Mouse (Mus musculus): ENCODE results near the gene Ehbp1l1.

The Ehbp1l1 gene

GRCm38 (mm10) chr19:5725767-5726515, at the start of gene Ehbp1l1:
Ehbp1l1 (minus strand) TSS chr19:5726317.
- DNase-seq = no peak

DNA sequence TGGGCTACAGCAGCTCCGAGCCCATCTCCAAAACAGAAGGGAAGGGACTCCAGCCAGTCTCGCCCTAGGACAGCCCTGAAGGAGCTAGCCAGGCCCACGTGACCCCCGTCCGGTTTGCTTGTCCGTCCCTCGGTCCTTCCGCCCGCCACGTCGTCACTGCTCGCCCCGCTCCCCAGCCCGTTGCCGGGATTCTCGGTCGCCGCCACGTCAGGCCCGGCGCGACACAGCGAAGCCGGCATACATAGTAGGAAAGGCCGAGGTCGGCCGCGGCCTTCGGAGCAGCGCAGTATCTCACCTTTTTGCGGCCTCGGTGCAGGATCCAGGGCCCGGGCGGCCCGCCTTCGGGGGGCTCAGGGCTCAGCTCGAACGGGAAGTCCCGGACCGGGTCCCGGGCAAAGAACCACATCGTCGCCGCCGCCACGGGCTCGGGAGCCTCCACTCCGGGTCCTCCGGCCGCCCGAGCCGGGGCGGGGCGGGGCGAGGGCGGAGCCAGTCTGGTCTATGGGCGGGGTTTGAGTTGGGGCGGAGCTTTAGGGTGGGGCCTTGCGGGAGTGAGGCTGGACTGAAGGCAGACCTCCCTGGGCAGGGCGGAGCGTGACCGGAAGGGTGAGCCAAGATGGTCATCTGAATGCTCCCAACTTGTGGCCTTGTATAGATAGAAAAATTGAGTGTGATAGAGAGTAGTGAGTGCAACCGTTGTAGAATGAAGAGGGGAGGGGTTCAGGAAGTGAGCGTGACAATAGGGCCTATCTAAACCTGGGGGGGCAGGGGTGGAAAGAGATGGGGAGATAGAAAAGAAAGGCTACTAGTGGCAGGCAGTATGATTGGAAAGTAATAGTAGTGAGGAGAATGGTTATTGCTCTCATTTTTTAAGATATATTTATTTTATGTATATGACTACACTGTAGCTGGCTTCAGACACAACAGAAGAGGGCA, 45.1 kb upstream of the Ehbp1l1 start, which contains the start of gene Scyl1:
Scyl1 (minus strand) TSS at position 495 of the 936 bp plus-strand sequence.
- peak; percentile 95 for DNase-seq

DNA sequence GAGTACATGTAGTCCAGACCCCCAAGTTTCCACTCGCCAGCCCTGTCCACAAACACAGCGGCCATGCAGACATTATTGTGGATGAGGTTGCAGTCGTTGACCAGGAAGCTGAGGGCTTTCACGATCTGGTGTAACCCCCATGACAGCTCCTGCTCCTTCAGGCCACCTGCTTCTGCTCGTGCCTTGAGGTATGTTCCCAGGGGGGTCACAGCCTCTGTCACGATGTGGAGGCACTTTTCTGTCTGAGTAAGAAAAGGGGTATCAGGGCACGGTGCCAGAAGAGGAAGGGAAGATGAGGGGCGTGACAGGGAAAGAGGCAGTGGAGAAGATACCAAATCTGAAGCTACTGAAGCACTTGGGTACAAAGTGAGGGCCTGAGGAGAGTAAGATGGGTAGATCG, 44.2 kb upstream of the Ehbp1l1 start:
- DNase-seq = peak; percentile 64

DNA sequence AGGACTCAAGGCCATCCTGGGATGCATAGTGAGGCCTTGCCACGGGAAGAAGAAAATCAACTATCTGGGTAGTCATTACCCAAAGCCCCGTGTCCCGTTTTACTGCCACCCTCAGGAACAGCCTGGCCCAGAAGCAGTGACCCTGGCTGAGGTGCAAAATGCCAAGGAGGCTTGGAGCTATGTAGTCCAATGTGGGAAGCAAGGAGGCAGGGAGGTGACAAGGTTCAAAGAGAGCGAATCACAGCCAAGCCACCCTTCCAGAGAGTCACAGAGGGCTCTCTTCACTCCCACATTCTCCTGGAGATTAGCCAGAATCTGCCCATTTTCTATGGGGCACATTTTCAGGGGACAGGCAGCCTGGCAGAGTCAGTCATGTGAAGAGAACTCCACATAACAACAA, 41.2 kb upstream of the Ehbp1l1 start:
- no peak for DNase-seq

DNA sequence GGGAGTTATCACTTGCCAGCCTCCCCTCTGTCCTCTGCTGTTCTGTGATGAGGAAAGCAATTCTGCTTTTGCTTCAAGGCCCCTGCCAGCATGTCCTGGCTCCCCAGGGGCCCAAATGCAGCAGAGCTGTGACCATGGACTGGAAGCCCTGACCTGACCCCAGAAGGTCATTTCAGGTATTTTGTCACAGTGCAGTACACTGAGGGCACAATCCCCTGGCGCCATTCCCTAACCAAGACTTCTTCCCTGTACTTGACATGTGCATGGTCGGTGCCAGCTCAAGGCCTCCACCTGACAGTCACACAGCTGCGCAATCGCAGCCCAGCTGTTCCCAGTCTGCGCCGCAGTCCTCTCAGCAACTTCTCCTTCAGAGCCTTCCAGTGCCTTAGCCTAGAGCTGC, 37.0 kb upstream of the Ehbp1l1 start:
- no peak for DNase-seq

- peak; percentile 41 for DNase-seq
These were observed 32.8 kb upstream of the Ehbp1l1 start for GRCm38 (mm10) chr19:5758878-5759403.

GRCm38 (mm10) chr19:5756991-5757636, 31.0 kb upstream of the Ehbp1l1 start:
- DNase-seq = peak; percentile 26

DNA sequence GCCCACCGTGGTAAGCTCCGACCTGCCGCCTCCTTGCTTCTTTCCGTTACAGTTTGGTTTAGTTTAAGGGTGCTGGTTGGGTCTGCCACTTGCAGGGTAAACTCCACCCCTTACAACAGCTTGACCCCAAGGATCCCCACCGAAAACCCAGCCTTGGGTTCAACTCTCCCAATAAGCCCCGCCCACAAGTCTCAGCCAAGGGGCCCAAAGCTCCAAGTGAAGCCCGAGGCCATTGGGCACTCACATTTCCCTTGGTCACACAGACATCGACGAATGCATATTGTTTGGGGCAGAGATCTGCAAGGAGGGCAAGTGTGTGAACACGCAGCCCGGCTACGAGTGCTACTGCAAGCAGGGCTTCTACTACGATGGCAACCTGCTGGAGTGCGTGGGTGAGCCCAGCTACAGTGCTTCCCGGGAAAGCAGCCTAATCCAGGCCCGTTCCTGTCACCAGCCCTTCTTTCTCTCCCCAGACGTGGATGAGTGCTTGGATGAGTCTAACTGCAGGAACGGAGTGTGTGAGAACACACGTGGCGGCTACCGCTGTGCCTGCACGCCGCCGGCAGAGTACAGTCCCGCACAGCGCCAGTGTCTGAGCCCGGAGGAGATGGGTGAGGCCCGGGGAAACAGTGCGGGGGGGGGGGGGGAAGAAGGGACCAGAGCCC, 30.3 kb upstream of the Ehbp1l1 start:
- DNase-seq = peak; percentile 35

DNA sequence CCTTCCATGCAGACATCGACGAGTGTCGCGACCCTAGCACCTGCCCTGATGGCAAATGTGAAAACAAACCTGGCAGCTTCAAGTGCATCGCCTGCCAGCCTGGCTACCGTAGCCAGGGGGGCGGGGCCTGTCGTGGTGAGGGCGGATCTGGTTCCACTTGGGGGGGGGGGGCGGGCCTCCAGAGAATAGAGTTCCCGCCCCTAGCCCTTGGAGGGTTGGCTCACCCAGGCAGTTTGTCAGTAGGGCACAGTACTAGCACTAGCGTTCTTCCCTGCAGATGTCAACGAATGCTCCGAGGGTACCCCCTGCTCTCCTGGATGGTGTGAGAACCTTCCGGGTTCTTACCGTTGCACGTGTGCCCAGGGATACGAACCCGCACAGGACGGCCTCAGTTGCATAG, 25.6 kb upstream of the Ehbp1l1 start:
- no peak for DNase-seq

GRCm38 (mm10) chr19:5750951-5751350, 24.8 kb upstream of the Ehbp1l1 start:
- no peak for DNase-seq

- DNase-seq = no peak
These were observed 23.4 kb upstream of the Ehbp1l1 start for GRCm38 (mm10) chr19:5749476-5749875.

DNA sequence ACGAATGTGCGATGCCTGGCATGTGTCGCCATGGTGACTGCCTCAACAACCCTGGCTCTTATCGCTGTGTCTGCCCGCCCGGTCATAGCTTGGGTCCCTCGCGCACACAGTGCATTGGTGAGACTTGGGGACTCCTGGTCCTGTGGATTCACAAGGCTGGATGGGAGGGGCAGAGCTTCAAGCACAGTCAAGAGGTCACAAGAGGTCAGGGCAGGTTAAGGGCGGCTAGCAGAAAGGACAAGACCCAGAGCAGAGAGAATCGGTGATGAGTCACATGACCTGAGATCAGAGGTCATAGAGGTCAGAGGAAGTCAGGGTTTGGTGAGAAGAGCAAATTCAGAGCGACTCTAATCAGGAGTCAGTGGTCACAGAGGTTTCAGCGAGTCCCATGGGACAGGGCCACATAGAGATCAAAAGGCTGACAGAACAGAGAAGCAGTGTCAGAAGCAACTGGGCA, 20.8 kb upstream of the Ehbp1l1 start:
- no peak for DNase-seq

DNA sequence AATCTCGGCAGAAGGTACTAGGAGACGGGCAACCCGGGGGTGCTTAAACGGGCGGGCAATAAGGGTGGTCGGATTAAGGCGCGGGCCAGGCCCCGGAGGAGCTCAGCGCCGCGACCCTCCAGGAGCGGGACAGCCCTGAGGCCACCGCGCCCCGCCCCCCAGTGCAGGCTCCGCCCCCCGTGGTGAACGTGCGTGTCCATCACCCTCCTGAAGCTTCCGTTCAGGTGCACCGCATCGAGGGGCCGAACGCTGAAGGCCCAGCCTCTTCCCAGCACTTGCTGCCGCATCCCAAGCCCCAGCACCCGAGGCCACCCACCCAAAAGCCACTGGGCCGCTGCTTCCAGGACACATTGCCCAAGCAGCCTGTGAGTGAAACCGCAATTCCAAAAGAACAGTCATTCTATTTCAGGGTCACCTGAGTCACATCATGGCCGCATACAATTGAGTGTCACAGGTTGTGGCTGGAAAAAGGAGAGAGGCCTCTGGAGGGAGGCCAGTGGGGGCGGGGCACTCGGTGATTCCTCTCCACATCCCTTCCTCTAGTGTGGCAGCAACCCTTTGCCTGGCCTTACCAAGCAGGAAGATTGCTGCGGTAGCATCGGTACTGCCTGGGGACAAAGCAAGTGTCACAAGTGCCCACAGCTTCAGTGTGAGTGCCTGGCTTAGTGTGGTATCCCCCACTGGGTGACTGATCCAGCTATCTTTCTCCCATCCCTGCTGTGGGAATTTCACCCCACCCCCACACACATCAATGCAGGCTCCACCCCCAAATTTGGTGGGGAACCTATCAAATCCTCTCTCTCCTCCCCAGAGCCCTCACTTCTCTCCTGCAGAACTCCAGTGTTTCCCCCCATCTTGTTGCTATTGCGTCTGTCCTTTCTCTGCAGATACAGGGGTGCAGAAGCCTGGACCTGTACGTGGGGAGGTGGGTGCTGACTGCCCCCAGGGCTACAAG, 19.9 kb upstream of the Ehbp1l1 start:
- peak; percentile 43 for DNase-seq

- DNase-seq = peak; percentile 74
These were observed 17.5 kb upstream of the Ehbp1l1 start for GRCm38 (mm10) chr19:5743576-5743975.

GRCm38 (mm10) chr19:5742241-5742641, 16.1 kb upstream of the Ehbp1l1 start:
- DNase-seq = no peak

DNA sequence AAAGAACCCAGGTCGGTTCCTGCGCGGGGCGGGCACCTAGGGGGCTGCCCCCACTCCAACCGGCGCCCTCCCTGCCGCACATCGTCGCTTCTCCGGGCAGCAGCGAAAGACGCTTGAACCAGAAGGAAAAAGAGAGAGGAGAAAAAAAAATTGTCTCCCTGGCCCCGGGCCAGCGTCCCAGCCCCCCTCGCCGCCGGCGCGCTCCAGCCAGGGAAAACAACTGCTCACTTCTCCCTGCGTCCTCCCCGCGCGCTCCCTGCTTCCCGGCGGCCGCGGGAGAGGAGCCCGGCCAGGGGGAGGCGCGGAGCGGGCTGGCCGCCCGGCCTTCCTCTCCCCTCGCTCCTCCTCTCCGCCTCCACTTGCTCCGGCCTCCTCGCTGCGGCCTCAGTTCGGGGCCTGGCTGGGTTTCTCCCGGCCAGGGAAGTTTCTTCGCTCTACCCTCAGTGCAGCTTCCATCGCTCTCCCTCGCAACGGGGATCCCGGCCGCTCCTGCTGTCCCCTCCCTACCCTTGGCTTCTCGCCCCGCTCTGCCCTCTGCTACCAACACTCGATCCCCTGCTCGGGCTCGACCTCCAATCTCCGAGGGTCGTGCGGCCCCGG, 15.6 kb upstream of the Ehbp1l1 start:
- DNase-seq = peak; percentile 85

GRCm38 (mm10) chr19:5740320-5741317, 14.5 kb upstream of the Ehbp1l1 start, which contains the start of gene Ltbp3:
Ltbp3 (plus strand) TSS chr19:5740904.
- DNase-seq = peak; percentile 83

- DNase-seq = peak; percentile 18
These were observed 13.3 kb upstream of the Ehbp1l1 start for GRCm38 (mm10) chr19:5739446-5739845.

GRCm38 (mm10) chr19:5734325-5734724, 8.2 kb upstream of the Ehbp1l1 start:
- no peak for DNase-seq

Measured in cerebellum, adult 11-12 months (tissue).